Mouse (Mus musculus) heart, postnatal 0 days (tissue): ENCODE measurements around the gene 1190005I06Rik.

Source experiments
- CTCF ChIP-seq: IDR thresholded peaks from 2 replicates; pipeline ENCODE4 v1.5.1; 2016; ENCODE audit warnings: antibody characterized with exemption, control low read depth, low read depth
- EP300 ChIP-seq: IDR thresholded peaks from 2 replicates; pipeline ENCODE4 v1.6.1; 2016; ENCODE audit warnings: antibody characterized with exemption, low read depth

DNA sequence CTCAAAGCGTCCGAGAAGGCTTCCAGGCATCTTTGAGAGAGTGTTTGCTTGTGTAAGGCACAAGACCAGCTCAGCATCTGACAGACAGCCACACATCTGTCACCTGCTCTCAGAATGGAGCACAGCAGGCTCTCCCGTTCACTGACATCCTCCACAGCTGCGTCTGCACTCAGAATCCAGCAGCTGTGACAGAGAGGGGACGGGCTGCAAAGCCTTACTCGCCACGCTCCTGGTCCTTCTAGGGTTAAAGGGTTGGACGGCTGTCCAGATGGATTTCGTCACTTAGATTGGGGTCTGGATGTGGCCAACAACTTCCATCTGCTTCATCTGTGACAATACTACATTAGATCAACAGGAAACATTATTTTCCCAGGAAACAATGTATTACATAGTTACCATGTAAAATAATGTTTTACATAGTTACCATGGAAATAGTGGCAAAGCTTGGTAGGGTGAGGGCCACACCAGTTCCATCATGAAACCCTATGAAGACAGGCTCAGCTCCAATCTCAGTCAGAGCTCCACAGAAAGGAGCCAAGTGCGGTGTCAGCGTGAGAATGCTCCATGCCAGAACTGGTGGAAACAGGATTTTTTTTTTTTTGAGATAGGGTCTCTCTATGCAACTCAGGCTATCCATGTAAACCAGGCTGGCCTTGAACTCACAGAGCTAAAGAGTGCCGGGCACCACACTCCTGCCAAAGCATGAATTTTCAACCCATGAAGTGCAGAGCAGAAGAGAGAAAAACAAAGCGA lies 49.1 kb upstream of the 1190005I06Rik start:
- TF ChIP-seq CTCF (no peak), EP300 (no peak)
